8 mouse cellular contexts compared by ENCODE assay signal in the genomic region with DNA sequence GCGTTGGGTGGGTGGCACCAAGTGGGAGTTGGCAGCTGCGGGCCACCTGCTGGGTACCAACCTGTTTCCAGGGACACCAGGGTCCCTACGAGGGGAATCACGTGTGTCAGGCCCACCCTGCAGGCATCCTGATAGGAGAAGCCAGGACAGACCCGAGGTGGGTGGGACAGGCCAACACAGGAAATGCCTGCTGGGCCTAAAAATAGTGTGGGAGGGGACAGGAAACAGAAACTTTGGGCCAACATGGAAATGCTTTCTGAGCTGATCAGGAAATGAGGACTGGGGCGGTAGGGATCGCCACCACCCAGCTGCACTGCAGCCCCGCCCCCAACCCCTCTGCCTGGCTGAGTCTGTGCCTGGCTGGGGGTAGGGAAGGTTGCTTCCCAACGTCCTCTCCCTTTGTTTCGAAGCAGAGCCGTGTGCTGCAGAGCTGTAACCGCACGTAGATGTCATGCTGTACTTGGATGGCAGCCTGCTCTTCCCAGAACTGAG.
A peak's percentile ranks its signal among the peaks of the same experiment; 100 is the strongest.
DNase-seq lines count a peak whose midpoint lies in the region; ATAC-seq and TF ChIP-seq lines count a peak whose summit lies in the region.

No protein-coding gene starts in this region.

- intact Hi-C loops in left cerebral cortex, postnatal 36 days (cut with DNase I), result no loop called here

- peak; percentile 28 for DNase-seq in midbrain, postnatal 0 days (ENCODE audit: low spot score)
- DNase-seq in embryo, embryonic 10.5 days (ENCODE audit: low spot score), result peak; percentile 52
- DNase-seq in lung, postnatal 10 days, result peak; percentile 91
- DNase-seq in left cerebral cortex, postnatal 36 days (ENCODE audit: low spot score in 2 of 2), result no peak
- DNase-seq in c-Kit-positive CD71-positive TER-119-positive erythroid progenitor cells, embryonic 14.5 days (ENCODE audit: low spot score), result no peak

- WGBS in midbrain, postnatal 0 days, result 32% methylated on average over 13 of the region's 13 CpGs
- 30% methylated on average over 13 of the region's 13 CpGs for WGBS in midbrain, embryonic 13.5 days
- WGBS in heart, embryonic 12.5 days, result 16% methylated on average over 13 of the region's 13 CpGs
- 33% methylated on average over 13 of the region's 13 CpGs for WGBS in kidney, embryonic 15.5 days

- TF ChIP-seq CTCF in midbrain, postnatal 0 days (IDR thresholded peaks at IDR 0.05), result no peak

- no peak overlapping the region for H3K27ac ChIP-seq in midbrain, postnatal 0 days (ENCODE audit: low read depth, low read length)
- H3K27ac ChIP-seq in midbrain, embryonic 13.5 days, result no peak overlapping the region
- peak overlapping the region; percentile 41 for H3K27ac ChIP-seq in heart, embryonic 12.5 days (ENCODE audit: poor library complexity, severe bottlenecking)
- peak overlapping the region; percentile 75 for H3K27ac ChIP-seq in kidney, embryonic 15.5 days

- no peak overlapping the region for H3K4me2 ChIP-seq in midbrain, postnatal 0 days (ENCODE audit: low read depth, low read length, poor library complexity, severe bottlenecking)
- no peak overlapping the region for H3K4me2 ChIP-seq in midbrain, embryonic 13.5 days (replicated peaks)
- H3K4me2 ChIP-seq in heart, embryonic 12.5 days, result peak overlapping the region; percentile 42
- H3K4me2 ChIP-seq in kidney, embryonic 15.5 days, result peak overlapping the region; percentile 17

- no peaks in the 10 kb centered on the region for H3K36me3 ChIP-seq in midbrain, postnatal 0 days (ENCODE audit: insufficient read depth, low read length)
- H3K36me3 ChIP-seq in midbrain, embryonic 13.5 days, result no peaks in the 10 kb centered on the region
- H3K36me3 ChIP-seq in heart, embryonic 12.5 days, result no peaks in the 10 kb centered on the region
- H3K36me3 ChIP-seq in kidney, embryonic 15.5 days, result no peaks in the 10 kb centered on the region

- no peaks in the 10 kb centered on the region for H3K9me3 ChIP-seq in midbrain, postnatal 0 days (ENCODE audit: low read length)
- H3K9me3 ChIP-seq in midbrain, embryonic 13.5 days, result no peaks in the 10 kb centered on the region
- H3K9me3 ChIP-seq in heart, embryonic 12.5 days (replicated peaks), result no peaks in the 10 kb centered on the region
- no peaks in the 10 kb centered on the region for H3K9me3 ChIP-seq in kidney, embryonic 15.5 days (replicated peaks)

- H3K4me1 ChIP-seq in midbrain, postnatal 0 days (ENCODE audit: insufficient read depth, low read length), result no peaks in the 10 kb centered on the region
- H3K4me1 ChIP-seq in midbrain, embryonic 13.5 days (replicated peaks), result 0 out of 2 replicates have a peak, but pooled peaks cover 3% of the 10 kb centered on the region
- peaks cover 28% of the 10 kb centered on the region for H3K4me1 ChIP-seq in heart, embryonic 12.5 days (replicated peaks)
- peaks cover 35% of the 10 kb centered on the region for H3K4me1 ChIP-seq in kidney, embryonic 15.5 days

- ATAC-seq in midbrain, postnatal 0 days (ENCODE audit: low FRiP score), result no peak
- no peak for ATAC-seq in midbrain, embryonic 13.5 days
- peak; percentile 75 for ATAC-seq in heart, embryonic 12.5 days (ENCODE audit: insufficient number of reproducible peaks, low FRiP score)
- peak; percentile 57 for ATAC-seq in kidney, embryonic 15.5 days (replicated peaks; ENCODE audit: low FRiP score)

- H3K9ac ChIP-seq in midbrain, postnatal 0 days (replicated peaks; ENCODE audit: low read length, poor library complexity, severe bottlenecking), result no peak overlapping the region
- no peak overlapping the region for H3K9ac ChIP-seq in midbrain, embryonic 13.5 days (replicated peaks)
- H3K9ac ChIP-seq in heart, embryonic 12.5 days, result no peak overlapping the region
- no peak overlapping the region for H3K9ac ChIP-seq in kidney, embryonic 15.5 days

- no peak overlapping the region for H3K4me3 ChIP-seq in midbrain, postnatal 0 days (ENCODE audit: low read depth, low read length)
- no peak overlapping the region for H3K4me3 ChIP-seq in midbrain, embryonic 13.5 days (replicated peaks)
- H3K4me3 ChIP-seq in heart, embryonic 12.5 days, result no peak overlapping the region
- H3K4me3 ChIP-seq in kidney, embryonic 15.5 days (replicated peaks), result no peak overlapping the region

- no peaks in the 10 kb centered on the region for H3K27me3 ChIP-seq in midbrain, postnatal 0 days (ENCODE audit: insufficient read depth, low read length)
- 0 out of 2 replicates have a peak, but pooled peaks cover 2% of the 10 kb centered on the region for H3K27me3 ChIP-seq in midbrain, embryonic 13.5 days
- H3K27me3 ChIP-seq in heart, embryonic 12.5 days (replicated peaks), result no peaks in the 10 kb centered on the region
- H3K27me3 ChIP-seq in kidney, embryonic 15.5 days, result no peaks in the 10 kb centered on the region

Comparison
In these comparisons a context has a peak if more than half of its experiments do, and no peak if none do; other contexts are left out.
1. ATAC-seq: peak in heart, embryonic 12.5 days (single experiment) and kidney, embryonic 15.5 days (single experiment); none in midbrain, postnatal 0 days (single experiment) and midbrain, embryonic 13.5 days (single experiment).
2. DNase-seq: peak in midbrain, postnatal 0 days (single experiment), embryo, embryonic 10.5 days (single experiment) and lung, postnatal 10 days (single experiment); none in left cerebral cortex, postnatal 36 days (0 of 2) and c-Kit-positive CD71-positive TER-119-positive erythroid progenitor cells, embryonic 14.5 days (single experiment).
3. H3K27ac ChIP-seq: peak in heart, embryonic 12.5 days (single experiment) and kidney, embryonic 15.5 days (single experiment); none in midbrain, postnatal 0 days (single experiment) and midbrain, embryonic 13.5 days (single experiment).
4. H3K4me2 ChIP-seq: peak in heart, embryonic 12.5 days (single experiment) and kidney, embryonic 15.5 days (single experiment); none in midbrain, postnatal 0 days (single experiment) and midbrain, embryonic 13.5 days (single experiment).